Mouse (Mus musculus): ENCODE results near the gene Gm10184.
"Not testable (repeated sequence)": the region's sequence is repeated elsewhere in the genome, so short reads cannot be mapped to it uniquely, and the experiment has no call there.

DNA sequence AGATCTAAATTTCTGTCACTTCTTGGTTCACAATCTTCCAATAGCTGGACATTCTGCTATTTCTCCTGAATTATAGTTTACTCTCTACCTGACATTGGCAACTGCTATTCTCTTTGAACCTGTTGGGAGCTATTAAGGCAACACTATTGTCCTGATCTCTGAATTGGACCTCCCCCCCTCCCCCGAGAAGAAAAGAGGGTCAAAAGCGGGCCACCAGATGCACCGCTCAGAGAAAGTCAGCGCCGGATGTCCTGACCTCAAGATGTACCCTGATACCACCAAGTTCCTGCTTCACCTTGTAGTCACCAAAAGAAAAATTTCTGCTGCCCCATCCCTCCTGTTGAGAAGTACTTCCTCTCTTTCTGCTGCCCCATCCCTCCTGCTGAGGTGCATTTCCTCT is 5.5 kb downstream of the Gm10184 start:
- not testable (repeated sequence) for TF ChIP-seq CTCF (IDR thresholded peaks at IDR 0.05; ENCODE audit: low read depth, low read length); POLR2A (IDR thresholded peaks at IDR 0.05; ENCODE audit: extremely low read depth, insufficient read depth, low read length)
